Mouse (Mus musculus): Measurements from ENCODE around the gene Ccdc96.
A peak's percentile ranks its signal among the peaks of the same experiment; 100 is the strongest.

Gene Ccdc96

GRCm38 (mm10) chr5:36526921-36527320 lies 42.5 kb downstream of the Ccdc96 start:
- no peak for DNase-seq

- peak; percentile 14 to 23 for DNase-seq
Measured at GRCm38 (mm10) chr5:36529698-36530097, 45.3 kb downstream of the Ccdc96 start.

GRCm38 (mm10) chr5:36530129-36530751 lies 45.9 kb downstream of the Ccdc96 start:
- peak; percentile 92 to 96 for DNase-seq

- DNase-seq: no peak
Measured at GRCm38 (mm10) chr5:36534455-36535030, 50.2 kb downstream of the Ccdc96 start.

- no peak for DNase-seq
Measured at GRCm38 (mm10) chr5:36535438-36536176, 51.2 kb downstream of the Ccdc96 start.

GRCm38 (mm10) chr5:36536424-36536823 lies 52.0 kb downstream of the Ccdc96 start:
- no peak for DNase-seq
